Mouse (Mus musculus): Measurements from ENCODE around the gene Patj. TPM values are rescaled to one million over a fixed set of nuclear protein-coding genes. Genes with fewer than 3 reads are reported as not detected.

Patj gene
- polyA plus RNA-seq, 1 experiment from 2014 or later, result 12.3 TPM

- Histone ChIP-seq H3K27ac (ENCODE audit: low read depth, low read length) (no peak overlapping the region), H3K4me1 (replicated peaks; ENCODE audit: control insufficient read depth, insufficient read depth, low read length) (no peaks in the 10 kb centered on the region), H3K9ac (ENCODE audit: low read length) (no peak overlapping the region), H3K36me3 (ENCODE audit: control insufficient read depth, insufficient read depth, low read length) (no peaks in the 10 kb centered on the region), H3K27me3 (ENCODE audit: control insufficient read depth, insufficient read depth, low read length) (no peaks in the 10 kb centered on the region), H3K4me3 (ENCODE audit: low read depth, low read length) (no peak overlapping the region), H3K4me2 (ENCODE audit: low read depth, low read length, severe bottlenecking) (no peak overlapping the region), H3K9me3 (ENCODE audit: control insufficient read depth, low read length) (no peaks in the 10 kb centered on the region)
- no peak for ATAC-seq (replicated peaks; ENCODE audit: low FRiP score)
- 100% methylated on average over 2 of the region's 2 CpGs for WGBS
- DNase-seq (ENCODE audit: low spot score), result no peak
Measured at GRCm38 (mm10) chr4:98452725-98453124, 57.1 kb downstream of the Patj start.

GRCm38 (mm10) chr4:98453231-98453630 is 57.6 kb downstream of the Patj start:
- DNase-seq (ENCODE audit: low spot score) (no peak), ATAC-seq (replicated peaks; ENCODE audit: low FRiP score) (no peak)
- Histone ChIP-seq H3K27me3 (ENCODE audit: control insufficient read depth, insufficient read depth, low read length) (no peaks in the 10 kb centered on the region), H3K4me2 (ENCODE audit: low read depth, low read length, severe bottlenecking) (no peak overlapping the region), H3K9ac (ENCODE audit: low read length) (no peak overlapping the region), H3K4me1 (replicated peaks; ENCODE audit: control insufficient read depth, insufficient read depth, low read length) (no peaks in the 10 kb centered on the region), H3K27ac (ENCODE audit: low read depth, low read length) (no peak overlapping the region), H3K9me3 (ENCODE audit: control insufficient read depth, low read length) (no peaks in the 10 kb centered on the region), H3K4me3 (ENCODE audit: low read depth, low read length) (no peak overlapping the region), H3K36me3 (ENCODE audit: control insufficient read depth, insufficient read depth, low read length) (no peaks in the 10 kb centered on the region)
- WGBS, result 90% methylated on average over 5 of the region's 5 CpGs

- no peak overlapping the region for H3K9ac ChIP-seq (ENCODE audit: low read length)
- WGBS, result 95% methylated on average over 2 of the region's 2 CpGs
- no peak overlapping the region for H3K27ac ChIP-seq (ENCODE audit: low read depth, low read length)
- H3K27me3 ChIP-seq (ENCODE audit: control insufficient read depth, insufficient read depth, low read length), result no peaks in the 10 kb centered on the region
- H3K4me2 ChIP-seq (ENCODE audit: low read depth, low read length, severe bottlenecking), result no peak overlapping the region
- H3K36me3 ChIP-seq (ENCODE audit: control insufficient read depth, insufficient read depth, low read length), result no peaks in the 10 kb centered on the region
- no peaks in the 10 kb centered on the region for H3K4me1 ChIP-seq (replicated peaks; ENCODE audit: control insufficient read depth, insufficient read depth, low read length)
- no peak overlapping the region for H3K4me3 ChIP-seq (ENCODE audit: low read depth, low read length)
- ATAC-seq (replicated peaks; ENCODE audit: low FRiP score) (no peak), DNase-seq (ENCODE audit: low spot score) (no peak)
- H3K9me3 ChIP-seq (ENCODE audit: control insufficient read depth, low read length), result no peaks in the 10 kb centered on the region
Measured at GRCm38 (mm10) chr4:98455352-98455751, 59.8 kb downstream of the Patj start.

GRCm38 (mm10) chr4:98455910-98456309 is 60.3 kb downstream of the Patj start:
- no peak for ATAC-seq (replicated peaks; ENCODE audit: low FRiP score)
- no peak for DNase-seq (ENCODE audit: low spot score)
- Histone ChIP-seq H3K4me3 (ENCODE audit: low read depth, low read length) (no peak overlapping the region), H3K9me3 (ENCODE audit: control insufficient read depth, low read length) (no peaks in the 10 kb centered on the region), H3K27ac (ENCODE audit: low read depth, low read length) (no peak overlapping the region), H3K4me1 (replicated peaks; ENCODE audit: control insufficient read depth, insufficient read depth, low read length) (no peaks in the 10 kb centered on the region), H3K36me3 (ENCODE audit: control insufficient read depth, insufficient read depth, low read length) (no peaks in the 10 kb centered on the region), H3K9ac (ENCODE audit: low read length) (no peak overlapping the region), H3K4me2 (ENCODE audit: low read depth, low read length, severe bottlenecking) (no peak overlapping the region), H3K27me3 (ENCODE audit: control insufficient read depth, insufficient read depth, low read length) (no peaks in the 10 kb centered on the region)
- WGBS, result 91% methylated on average over 8 of the region's 8 CpGs

GRCm38 (mm10) chr4:98461804-98462341 is 66.3 kb downstream of the Patj start:
- no peaks in the 10 kb centered on the region for H3K9me3 ChIP-seq (ENCODE audit: control insufficient read depth, low read length)
- no peak for DNase-seq (ENCODE audit: low spot score)
- H3K27ac ChIP-seq (ENCODE audit: low read depth, low read length), result no peak overlapping the region
- H3K4me1 ChIP-seq (replicated peaks; ENCODE audit: control insufficient read depth, insufficient read depth, low read length), result no peaks in the 10 kb centered on the region
- no peak overlapping the region for H3K9ac ChIP-seq (ENCODE audit: low read length)
- 88% methylated on average over 2 of the region's 2 CpGs for WGBS
- no peak for ATAC-seq (replicated peaks; ENCODE audit: low FRiP score)
- H3K4me2 ChIP-seq (ENCODE audit: low read depth, low read length, severe bottlenecking), result no peak overlapping the region
- H3K36me3 ChIP-seq (ENCODE audit: control insufficient read depth, insufficient read depth, low read length), result no peaks in the 10 kb centered on the region; the same call in 1 of the 2 replicates
- H3K27me3 ChIP-seq (ENCODE audit: control insufficient read depth, insufficient read depth, low read length), result no peaks in the 10 kb centered on the region
- H3K4me3 ChIP-seq (ENCODE audit: low read depth, low read length), result no peak overlapping the region

- Histone ChIP-seq H3K9me3 (ENCODE audit: control insufficient read depth, low read length) (no peaks in the 10 kb centered on the region), H3K4me1 (replicated peaks; ENCODE audit: control insufficient read depth, insufficient read depth, low read length) (no peaks in the 10 kb centered on the region), H3K9ac (ENCODE audit: low read length) (no peak overlapping the region), H3K4me3 (ENCODE audit: low read depth, low read length) (no peak overlapping the region), H3K27me3 (ENCODE audit: control insufficient read depth, insufficient read depth, low read length) (no peaks in the 10 kb centered on the region), H3K36me3 (ENCODE audit: control insufficient read depth, insufficient read depth, low read length) (no peaks in the 10 kb centered on the region; the same call in 1 of the 2 replicates), H3K4me2 (ENCODE audit: low read depth, low read length, severe bottlenecking) (no peak overlapping the region), H3K27ac (ENCODE audit: low read depth, low read length) (no peak overlapping the region)
- WGBS, result 93% methylated on average over 1 of the region's 1 CpGs
- DNase-seq (ENCODE audit: low spot score) (no peak), ATAC-seq (replicated peaks; ENCODE audit: low FRiP score) (no peak)
Measured at GRCm38 (mm10) chr4:98465476-98465875, 69.9 kb downstream of the Patj start.

- H3K4me1 ChIP-seq (replicated peaks; ENCODE audit: control insufficient read depth, insufficient read depth, low read length), result no peaks in the 10 kb centered on the region
- DNase-seq (ENCODE audit: low spot score), result no peak
- no peak overlapping the region for H3K9ac ChIP-seq (ENCODE audit: low read length)
- no peaks in the 10 kb centered on the region for H3K9me3 ChIP-seq (ENCODE audit: control insufficient read depth, low read length)
- no peak for ATAC-seq (replicated peaks; ENCODE audit: low FRiP score)
- H3K27ac ChIP-seq (ENCODE audit: low read depth, low read length), result no peak overlapping the region
- H3K4me3 ChIP-seq (ENCODE audit: low read depth, low read length), result no peak overlapping the region
- no peaks in the 10 kb centered on the region; the same call in 1 of the 2 replicates for H3K36me3 ChIP-seq (ENCODE audit: control insufficient read depth, insufficient read depth, low read length)
- H3K27me3 ChIP-seq (ENCODE audit: control insufficient read depth, insufficient read depth, low read length), result no peaks in the 10 kb centered on the region
- WGBS, result 79% methylated on average over 2 of the region's 2 CpGs
- H3K4me2 ChIP-seq (ENCODE audit: low read depth, low read length, severe bottlenecking), result no peak overlapping the region
Measured at GRCm38 (mm10) chr4:98465886-98466285, 70.3 kb downstream of the Patj start.

- Histone ChIP-seq H3K4me1 (replicated peaks; ENCODE audit: control insufficient read depth, insufficient read depth, low read length) (no peaks in the 10 kb centered on the region), H3K27me3 (ENCODE audit: control insufficient read depth, insufficient read depth, low read length) (no peaks in the 10 kb centered on the region), H3K4me3 (ENCODE audit: low read depth, low read length) (no peak overlapping the region), H3K4me2 (ENCODE audit: low read depth, low read length, severe bottlenecking) (no peak overlapping the region), H3K9ac (ENCODE audit: low read length) (no peak overlapping the region), H3K36me3 (ENCODE audit: control insufficient read depth, insufficient read depth, low read length) (no peaks in the 10 kb centered on the region), H3K27ac (ENCODE audit: low read depth, low read length) (no peak overlapping the region), H3K9me3 (ENCODE audit: control insufficient read depth, low read length) (no peaks in the 10 kb centered on the region)
- 84% methylated on average over 7 of the region's 7 CpGs for WGBS
- DNase-seq (ENCODE audit: low spot score) (no peak), ATAC-seq (replicated peaks; ENCODE audit: low FRiP score) (no peak)
Measured at GRCm38 (mm10) chr4:98471376-98471775, 75.8 kb downstream of the Patj start.

- ATAC-seq (replicated peaks; ENCODE audit: low FRiP score) (no peak), DNase-seq (ENCODE audit: low spot score) (no peak)
- H3K4me3 ChIP-seq (ENCODE audit: low read depth, low read length), result no peak overlapping the region
- H3K27me3 ChIP-seq (ENCODE audit: control insufficient read depth, insufficient read depth, low read length), result no peaks in the 10 kb centered on the region
- no peaks in the 10 kb centered on the region for H3K4me1 ChIP-seq (replicated peaks; ENCODE audit: control insufficient read depth, insufficient read depth, low read length)
- no peak overlapping the region for H3K4me2 ChIP-seq (ENCODE audit: low read depth, low read length, severe bottlenecking)
- no peak overlapping the region for H3K9ac ChIP-seq (ENCODE audit: low read length)
- no peak overlapping the region for H3K27ac ChIP-seq (ENCODE audit: low read depth, low read length)
- 90% methylated on average over 3 of the region's 3 CpGs for WGBS
- no peaks in the 10 kb centered on the region for H3K36me3 ChIP-seq (ENCODE audit: control insufficient read depth, insufficient read depth, low read length)
- H3K9me3 ChIP-seq (ENCODE audit: control insufficient read depth, low read length), result no peaks in the 10 kb centered on the region
Measured at GRCm38 (mm10) chr4:98473491-98473890, 77.9 kb downstream of the Patj start.
